Mouse (Mus musculus): ENCODE data around the gene Col25a1. TPM values are rescaled to one million over a fixed set of nuclear protein-coding genes. Genes with fewer than 3 reads are reported as not detected.

Gene Col25a1
- polyA plus RNA-seq, 2 experiments: 14.2 to 15.3 TPM

GRCm38 (mm10) chr3:130338371-130338770 lies 207.1 kb downstream of the Col25a1 start:
- Histone ChIP-seq H3K4me1 (ENCODE audit: control insufficient read depth, insufficient read depth, low read length) (peaks cover 7% of the 10 kb centered on the region), H3K9ac (ENCODE audit: low read depth, low read length, severe bottlenecking) (no peak overlapping the region), H3K4me3 (replicated peaks; ENCODE audit: low read length) (no peak overlapping the region), H3K36me3 (ENCODE audit: control insufficient read depth, insufficient read depth, low read length) (no peaks in the 10 kb centered on the region), H3K4me2 (replicated peaks; ENCODE audit: low read depth, low read length, severe bottlenecking) (no peak overlapping the region; the same call in 1 of the 2 replicates), H3K27ac (replicated peaks; ENCODE audit: low read depth, low read length) (no peak overlapping the region), H3K9me3 (ENCODE audit: control insufficient read depth, low read length) (no peaks in the 10 kb centered on the region), H3K27me3 (ENCODE audit: control insufficient read depth, insufficient read depth, low read length) (no peaks in the 10 kb centered on the region)
- WGBS: 81% methylated on average over 3 of the region's 3 CpGs
- no peak for DNase-seq (ENCODE audit: low spot score)
- ATAC-seq (ENCODE audit: low FRiP score, low read depth): no peak
- TF ChIP-seq POLR2A (IDR thresholded peaks at IDR 0.05; ENCODE audit: borderline replicate concordance, extremely low read depth, insufficient read depth, insufficient read length): no peak

- DNase-seq (ENCODE audit: low spot score): no peak
- Histone ChIP-seq H3K36me3 (ENCODE audit: control insufficient read depth, insufficient read depth, low read length) (no peaks in the 10 kb centered on the region), H3K4me1 (ENCODE audit: control insufficient read depth, insufficient read depth, low read length) (peaks cover 23% of the 10 kb centered on the region), H3K27me3 (ENCODE audit: control insufficient read depth, insufficient read depth, low read length) (no peaks in the 10 kb centered on the region), H3K9me3 (ENCODE audit: control insufficient read depth, low read length) (no peaks in the 10 kb centered on the region), H3K27ac (replicated peaks; ENCODE audit: low read depth, low read length) (no peak overlapping the region), H3K4me2 (replicated peaks; ENCODE audit: low read depth, low read length, severe bottlenecking) (no peak overlapping the region), H3K9ac (ENCODE audit: low read depth, low read length, severe bottlenecking) (no peak overlapping the region), H3K4me3 (replicated peaks; ENCODE audit: low read length) (no peak overlapping the region)
- no peak for ATAC-seq (ENCODE audit: low FRiP score, low read depth)
- TF ChIP-seq POLR2A (IDR thresholded peaks at IDR 0.05; ENCODE audit: borderline replicate concordance, extremely low read depth, insufficient read depth, insufficient read length): no peak
- WGBS: 53% methylated on average over 6 of the region's 6 CpGs
These were observed 218.9 kb downstream of the Col25a1 start for GRCm38 (mm10) chr3:130350161-130350560.

- no peak overlapping the region for H3K27ac ChIP-seq (replicated peaks; ENCODE audit: low read depth, low read length)
- peaks cover 14% of the 10 kb centered on the region for H3K4me1 ChIP-seq (ENCODE audit: control insufficient read depth, insufficient read depth, low read length)
- no peaks in the 10 kb centered on the region for H3K9me3 ChIP-seq (ENCODE audit: control insufficient read depth, low read length)
- no peak overlapping the region for H3K4me2 ChIP-seq (replicated peaks; ENCODE audit: low read depth, low read length, severe bottlenecking)
- ATAC-seq (ENCODE audit: low FRiP score, low read depth) (no peak), DNase-seq (ENCODE audit: low spot score) (peak; percentile 74)
- WGBS: 58% methylated on average over 4 of the region's 4 CpGs
- H3K27me3 ChIP-seq (ENCODE audit: control insufficient read depth, insufficient read depth, low read length): no peaks in the 10 kb centered on the region
- H3K9ac ChIP-seq (ENCODE audit: low read depth, low read length, severe bottlenecking): no peak overlapping the region
- TF ChIP-seq POLR2A (IDR thresholded peaks at IDR 0.05; ENCODE audit: borderline replicate concordance, extremely low read depth, insufficient read depth, insufficient read length): no peak
- H3K36me3 ChIP-seq (ENCODE audit: control insufficient read depth, insufficient read depth, low read length): no peaks in the 10 kb centered on the region
- H3K4me3 ChIP-seq (replicated peaks; ENCODE audit: low read length): no peak overlapping the region
These were observed 223.2 kb downstream of the Col25a1 start for GRCm38 (mm10) chr3:130354399-130355039.

GRCm38 (mm10) chr3:130356575-130357173 lies 225.4 kb downstream of the Col25a1 start:
- DNase-seq (ENCODE audit: low spot score) (no peak), ATAC-seq (ENCODE audit: low FRiP score, low read depth) (no peak)
- H3K9me3 ChIP-seq (ENCODE audit: control insufficient read depth, low read length): no peaks in the 10 kb centered on the region
- no peak overlapping the region for H3K27ac ChIP-seq (replicated peaks; ENCODE audit: low read depth, low read length)
- H3K4me1 ChIP-seq (ENCODE audit: control insufficient read depth, insufficient read depth, low read length): peaks cover 19% of the 10 kb centered on the region; the same call in 1 of the 2 replicates
- no peak overlapping the region for H3K9ac ChIP-seq (ENCODE audit: low read depth, low read length, severe bottlenecking)
- H3K4me2 ChIP-seq (replicated peaks; ENCODE audit: low read depth, low read length, severe bottlenecking): no peak overlapping the region
- H3K36me3 ChIP-seq (ENCODE audit: control insufficient read depth, insufficient read depth, low read length): no peaks in the 10 kb centered on the region
- WGBS: 91% methylated on average over 15 of the region's 15 CpGs
- no peaks in the 10 kb centered on the region for H3K27me3 ChIP-seq (ENCODE audit: control insufficient read depth, insufficient read depth, low read length)
- H3K4me3 ChIP-seq (replicated peaks; ENCODE audit: low read length): no peak overlapping the region
- no peak for TF ChIP-seq POLR2A (IDR thresholded peaks at IDR 0.05; ENCODE audit: borderline replicate concordance, extremely low read depth, insufficient read depth, insufficient read length)

GRCm38 (mm10) chr3:130360813-130361212 lies 229.5 kb downstream of the Col25a1 start:
- no peaks in the 10 kb centered on the region for H3K27me3 ChIP-seq (ENCODE audit: control insufficient read depth, insufficient read depth, low read length)
- no peak for DNase-seq (ENCODE audit: low spot score)
- no peak overlapping the region for H3K27ac ChIP-seq (replicated peaks; ENCODE audit: low read depth, low read length)
- no peak for ATAC-seq (ENCODE audit: low FRiP score, low read depth)
- WGBS: 81% methylated on average over 7 of the region's 7 CpGs
- H3K36me3 ChIP-seq (ENCODE audit: control insufficient read depth, insufficient read depth, low read length): no peaks in the 10 kb centered on the region
- H3K9ac ChIP-seq (ENCODE audit: low read depth, low read length, severe bottlenecking): no peak overlapping the region
- H3K9me3 ChIP-seq (ENCODE audit: control insufficient read depth, low read length): no peaks in the 10 kb centered on the region
- H3K4me1 ChIP-seq (ENCODE audit: control insufficient read depth, insufficient read depth, low read length): peaks cover 9% of the 10 kb centered on the region; the same call in 1 of the 2 replicates
- H3K4me2 ChIP-seq (replicated peaks; ENCODE audit: low read depth, low read length, severe bottlenecking): no peak overlapping the region
- no peak for TF ChIP-seq POLR2A (IDR thresholded peaks at IDR 0.05; ENCODE audit: borderline replicate concordance, extremely low read depth, insufficient read depth, insufficient read length)
- H3K4me3 ChIP-seq (replicated peaks; ENCODE audit: low read length): no peak overlapping the region
